1 mouse cellular context compared by ENCODE assay signal in genomic region chr2:153160844-153161683, GRCm38 (mm10).
TF ChIP-seq lines count a peak whose summit lies in the region.

Gene Tm9sf4, plus strand, starts transcription at chr2:153161303.

TF ChIP-seq in MEL, 35 proteins besides CTCF, POLR2A, EP300 and RAD21 (continued from another document):
- TF ChIP-seq E2F4 (IDR thresholded peaks at IDR 0.05; ENCODE audit: borderline replicate concordance, low read depth, low read length) (peak; percentile 87), ZKSCAN1 (IDR thresholded peaks at IDR 0.05; ENCODE audit: low read depth, low read length) (no peak), POLR2AphosphoS5 (IDR thresholded peaks at IDR 0.05; ENCODE audit: borderline replicate concordance, low read depth, low read length) (no peak), MEF2A (IDR thresholded peaks at IDR 0.05; ENCODE audit: extremely low read depth, insufficient replicate concordance, low read depth, low read length, poor library complexity, severe bottlenecking) (no peak), MAFK (IDR thresholded peaks at IDR 0.05; ENCODE audit: borderline replicate concordance, low read depth, low read length) (no peak)
